Mouse (Mus musculus) midbrain, embryonic 15.5 days (tissue): ENCODE results near the gene Ppp6r1. TPM values are rescaled to one million over a fixed set of nuclear protein-coding genes. Genes with fewer than 3 reads are reported as not detected.

Experiments
- ATAC-seq: fragments of 200-750 bp; cut with Nextera tagmentation; replicated peaks from 2 replicates; pipeline ENCODE4 v1.8.0; 2017; ENCODE audit warnings: moderate TSS enrichment
- H3K27ac ChIP-seq: fragments of 300-500 bp; sonication (generic); 2 replicates; pipeline ENCODE4 v1.5.1; 2015; ENCODE audit warnings: mild to moderate bottlenecking, inconsistent platforms
- H3K27me3 ChIP-seq: fragments of 300-500 bp; sonication (generic); replicated peaks from 2 replicates; pipeline ENCODE4 v1.6.1; 2015; ENCODE audit warnings: inconsistent platforms
- H3K36me3 ChIP-seq: fragments of 300-500 bp; sonication (generic); replicated peaks from 2 replicates; pipeline ENCODE4 v1.6.1; 2015; ENCODE audit warnings: inconsistent platforms
- H3K4me1 ChIP-seq: fragments of 300-500 bp; sonication (generic); 2 replicates; pipeline ENCODE4 v1.6.1; 2015; ENCODE audit warnings: inconsistent platforms
- H3K4me2 ChIP-seq: fragments of 300-500 bp; sonication (generic); 2 replicates; pipeline ENCODE4 v1.6.1; 2015; ENCODE audit warnings: inconsistent platforms, mild to moderate bottlenecking, moderate library complexity
- H3K4me3 ChIP-seq: fragments of 300-500 bp; sonication (generic); 2 replicates; pipeline ENCODE4 v1.5.1; 2015; ENCODE audit warnings: mild to moderate bottlenecking, inconsistent platforms
- H3K9ac ChIP-seq: fragments of 300-500 bp; sonication (generic); 2 replicates; pipeline ENCODE4 v1.6.1; 2015; ENCODE audit warnings: mild to moderate bottlenecking, inconsistent platforms
- H3K9me3 ChIP-seq: fragments of 300-500 bp; sonication (generic); 2 replicates; pipeline ENCODE4 v1.6.1; 2016; ENCODE audit warnings: inconsistent platforms
- WGBS: fragments of 180-500 bp; shearing (Covaris S2); methylation state at CpG from one replicate; pipeline ENCODE4 v1.1.7; 2015; ENCODE audit warnings: mixed read lengths; 5-methylcytosine and 5-hydroxymethylcytosine counted together
- polyA plus RNA-seq: library from polyadenylated mRNA; unstranded; fragments of >200 nt; fragmentation: Nextera tagmentation; extraction: Ambion mirVana; gene quantifications from 2 replicates; pipeline ENCODE4 v1.2.1, GENCODE M21; 2015

The Ppp6r1 gene
- 10.5 TPM in 2 replicates for polyA plus RNA-seq

DNA sequence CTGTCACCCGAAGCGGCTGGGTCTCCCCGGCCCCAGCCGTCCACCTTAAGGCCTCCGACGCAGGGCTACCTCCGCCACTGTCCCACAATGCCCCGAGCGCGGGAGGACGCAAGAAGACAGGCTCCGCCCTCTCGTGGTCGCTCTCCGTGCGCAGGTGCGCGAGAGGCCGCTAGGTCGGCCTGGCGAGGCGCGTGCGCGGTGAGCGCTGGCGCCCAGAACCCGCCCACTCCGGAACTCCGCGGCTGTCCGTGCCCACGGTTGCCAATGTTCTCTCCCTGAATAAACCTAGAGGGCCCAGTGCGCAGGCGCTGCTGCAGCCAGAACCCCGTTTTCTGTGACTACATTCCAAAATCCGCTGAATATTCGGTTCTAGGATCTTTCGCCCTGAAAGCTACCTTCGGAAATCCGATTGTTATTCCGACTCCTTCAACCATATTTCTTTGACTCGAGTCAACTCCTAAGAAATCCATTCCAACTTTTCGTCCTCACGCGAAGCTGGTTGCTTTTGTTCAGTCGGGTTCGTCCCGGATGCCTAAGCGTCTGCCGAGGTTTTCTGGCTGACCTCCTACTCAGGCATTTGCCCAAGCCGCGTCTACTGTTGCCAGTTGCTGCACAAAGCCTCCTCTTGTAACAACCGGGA is at the start of gene Ppp6r1:
Ppp6r1 (minus strand) TSS at position 108 of the 640 bp plus-strand sequence.
- H3K27ac ChIP-seq: peak within 1 kb of the TSS; percentile 94
- H3K4me1 ChIP-seq: peaks cover 44% of the 10 kb centered on the region
- under 1% methylated on average over 54 of the region's 54 CpGs for WGBS
- peak within 1 kb of the TSS; percentile 96 for H3K4me2 ChIP-seq
- ATAC-seq: peak; percentile 97
- no peaks in the 10 kb centered on the region for H3K27me3 ChIP-seq
- H3K9me3 ChIP-seq: no peaks in the 10 kb centered on the region
- H3K9ac ChIP-seq: peak within 1 kb of the TSS; percentile 74
- H3K36me3 ChIP-seq: 0 out of 2 replicates have a peak, but pooled peaks cover 10% of the 10 kb centered on the region
- peak within 1 kb of the TSS; percentile 73 for H3K4me3 ChIP-seq

- ATAC-seq: no peak
- H3K4me3 ChIP-seq: no peak overlapping the region
- no peak overlapping the region for H3K4me2 ChIP-seq
- no peaks in the 10 kb centered on the region for H3K27me3 ChIP-seq
- no peak overlapping the region for H3K27ac ChIP-seq
- H3K9ac ChIP-seq: no peak overlapping the region
- H3K36me3 ChIP-seq: peaks cover 57% of the 10 kb centered on the region
- no peaks in the 10 kb centered on the region for H3K9me3 ChIP-seq
- no peaks in the 10 kb centered on the region for H3K4me1 ChIP-seq
- WGBS: 26% methylated on average over 18 of the region's 18 CpGs
Observed at GRCm38 (mm10) chr7:4705098-4705497, 46.3 kb upstream of the Ppp6r1 start.

DNA sequence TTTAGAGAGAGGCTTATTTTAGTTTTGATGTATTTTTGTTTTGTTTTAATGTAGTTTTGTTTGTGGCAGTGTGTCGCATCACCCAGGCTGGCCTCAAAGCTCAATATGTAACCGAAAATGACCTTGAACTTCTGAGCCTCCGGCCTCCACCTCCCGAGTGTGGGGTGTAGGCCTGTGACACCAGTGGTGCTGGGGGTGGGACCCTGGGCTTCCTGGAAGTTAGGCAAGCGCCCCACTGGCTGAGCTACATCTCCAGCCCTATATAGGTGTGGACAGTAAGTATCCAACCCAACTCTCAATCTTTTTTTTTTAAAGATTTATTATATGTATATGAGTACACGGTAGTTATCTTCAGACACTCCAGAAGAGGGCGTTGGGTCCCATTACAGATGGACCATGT is 44.4 kb upstream of the Ppp6r1 start:
- Histone ChIP-seq H3K4me1 (no peaks in the 10 kb centered on the region), H3K9me3 (no peaks in the 10 kb centered on the region), H3K27ac (no peak overlapping the region), H3K36me3 (peaks cover 52% of the 10 kb centered on the region), H3K27me3 (no peaks in the 10 kb centered on the region), H3K4me3 (no peak overlapping the region), H3K4me2 (no peak overlapping the region), H3K9ac (no peak overlapping the region)
- WGBS: 94% methylated on average over 7 of the region's 7 CpGs
- ATAC-seq: no peak

DNA sequence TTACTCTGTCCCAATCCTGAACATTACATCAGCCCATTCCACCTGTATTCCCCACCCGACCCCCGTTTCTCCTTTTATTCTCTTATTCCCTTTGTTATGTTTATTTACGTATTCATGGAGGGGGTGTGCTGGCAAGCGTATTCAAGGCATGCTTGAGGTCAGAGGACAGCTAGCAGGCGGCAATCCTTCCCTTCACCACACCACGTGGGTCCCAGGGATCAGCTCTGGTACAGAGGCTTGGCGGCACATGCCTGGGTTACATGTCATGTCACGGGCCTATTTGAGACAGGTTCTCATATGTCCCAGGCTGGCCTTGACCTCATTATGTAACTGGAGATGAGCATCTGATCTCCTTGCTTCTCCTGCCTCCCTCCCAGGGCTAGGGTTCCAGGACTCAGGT is 43.5 kb upstream of the Ppp6r1 start:
- no peak overlapping the region for H3K9ac ChIP-seq
- H3K27me3 ChIP-seq: no peaks in the 10 kb centered on the region
- peaks cover 50% of the 10 kb centered on the region for H3K36me3 ChIP-seq
- H3K9me3 ChIP-seq: no peaks in the 10 kb centered on the region
- 34% methylated on average over 8 of the region's 8 CpGs for WGBS
- H3K4me1 ChIP-seq: no peaks in the 10 kb centered on the region
- H3K4me2 ChIP-seq: no peak overlapping the region
- ATAC-seq: no peak
- H3K27ac ChIP-seq: no peak overlapping the region
- no peak overlapping the region for H3K4me3 ChIP-seq

DNA sequence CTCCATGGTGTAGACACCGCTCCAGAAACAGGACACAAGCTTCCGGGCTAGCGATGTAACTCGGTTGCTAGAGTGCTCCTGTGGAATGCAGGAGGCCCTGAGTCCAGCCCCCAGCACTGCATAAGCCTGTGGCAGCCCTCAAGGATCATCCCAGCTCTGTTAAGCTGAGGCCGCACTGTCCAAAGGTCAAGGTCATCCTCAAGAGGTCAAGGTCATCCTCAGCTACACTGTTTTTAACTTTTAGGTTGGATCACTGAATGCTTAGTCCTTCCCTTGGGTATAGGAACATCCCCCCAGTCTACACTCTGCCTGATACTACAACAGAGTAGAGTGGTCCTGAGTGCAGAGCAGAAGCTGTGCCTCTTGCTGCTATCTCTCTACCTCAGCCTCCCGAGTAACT is 34.2 kb upstream of the Ppp6r1 start:
- ATAC-seq: no peak
- no peaks in the 10 kb centered on the region for H3K9me3 ChIP-seq
- H3K9ac ChIP-seq: no peak overlapping the region
- peaks cover 42% of the 10 kb centered on the region for H3K36me3 ChIP-seq
- H3K27ac ChIP-seq: no peak overlapping the region
- no peaks in the 10 kb centered on the region for H3K27me3 ChIP-seq
- H3K4me1 ChIP-seq: peaks cover 19% of the 10 kb centered on the region
- 74% methylated on average over 6 of the region's 6 CpGs for WGBS
- H3K4me2 ChIP-seq: no peak overlapping the region
- H3K4me3 ChIP-seq: no peak overlapping the region

DNA sequence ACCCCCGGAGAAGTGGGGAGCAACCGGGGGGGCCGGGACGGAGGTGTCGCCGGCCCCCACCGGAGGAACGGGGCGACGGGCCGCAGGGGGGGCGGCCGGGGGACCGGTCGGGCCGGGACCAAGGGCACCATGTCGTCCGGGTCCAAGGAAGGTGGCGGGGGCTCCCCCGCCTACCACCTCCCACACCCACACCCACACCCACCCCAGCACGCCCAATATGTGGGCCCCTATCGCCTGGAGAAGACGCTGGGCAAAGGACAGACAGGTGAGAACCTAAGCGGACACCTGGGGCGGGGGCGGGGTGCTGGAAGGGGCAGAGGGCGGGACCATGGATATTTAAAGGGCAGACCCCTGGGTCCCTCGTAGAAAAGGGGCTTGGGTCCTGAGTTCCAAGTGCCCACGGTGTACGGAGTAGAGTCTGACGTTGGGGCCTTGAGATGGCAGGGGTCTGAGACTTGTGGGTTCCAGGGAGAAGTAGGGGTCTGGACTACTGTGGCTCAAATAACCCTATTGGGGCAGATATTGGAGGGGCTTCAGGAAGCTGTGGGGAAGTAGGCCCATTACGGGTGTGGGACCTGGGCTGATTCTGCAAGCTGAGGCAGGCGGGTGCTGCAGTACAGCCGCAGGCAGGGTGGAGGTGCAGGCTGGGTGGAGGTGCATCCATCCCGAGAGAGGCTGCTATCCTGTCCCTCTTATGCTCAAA is 32.3 kb upstream of the Ppp6r1 start:
- ATAC-seq: peak; percentile 66
- WGBS: 4% methylated on average over 30 of the region's 35 CpGs
- H3K27me3 ChIP-seq: no peaks in the 10 kb centered on the region

GRCm38 (mm10) chr7:4690387-4690786 is 31.6 kb upstream of the Ppp6r1 start, which contains the start of gene Brsk1:
TSS of gene Brsk1 (plus strand) at chr7:4690604.
- peak; percentile 90 for ATAC-seq
- Histone ChIP-seq H3K4me1 (peaks cover 19% of the 10 kb centered on the region), H3K27ac (peak within 1 kb of the TSS; percentile 93), H3K4me2 (peak within 1 kb of the TSS; percentile 81), H3K9me3 (no peaks in the 10 kb centered on the region), H3K9ac (peak within 1 kb of the TSS; percentile 100), H3K36me3 (peaks cover 20% of the 10 kb centered on the region), H3K27me3 (no peaks in the 10 kb centered on the region), H3K4me3 (peak within 1 kb of the TSS; percentile 89)
- WGBS: 0% methylated on average over 6 of the region's 18 CpGs

More for the DNA sequence above, 32.3 kb upstream of the Ppp6r1 start:
- Histone ChIP-seq H3K4me1 (peaks cover 19% of the 10 kb centered on the region), H3K27ac (peak overlapping the region; percentile 93), H3K4me3 (peak overlapping the region; percentile 89), H3K9me3 (no peaks in the 10 kb centered on the region), H3K4me2 (peak overlapping the region; percentile 81), H3K9ac (peak overlapping the region; percentile 100), H3K36me3 (peaks cover 28% of the 10 kb centered on the region)

DNA sequence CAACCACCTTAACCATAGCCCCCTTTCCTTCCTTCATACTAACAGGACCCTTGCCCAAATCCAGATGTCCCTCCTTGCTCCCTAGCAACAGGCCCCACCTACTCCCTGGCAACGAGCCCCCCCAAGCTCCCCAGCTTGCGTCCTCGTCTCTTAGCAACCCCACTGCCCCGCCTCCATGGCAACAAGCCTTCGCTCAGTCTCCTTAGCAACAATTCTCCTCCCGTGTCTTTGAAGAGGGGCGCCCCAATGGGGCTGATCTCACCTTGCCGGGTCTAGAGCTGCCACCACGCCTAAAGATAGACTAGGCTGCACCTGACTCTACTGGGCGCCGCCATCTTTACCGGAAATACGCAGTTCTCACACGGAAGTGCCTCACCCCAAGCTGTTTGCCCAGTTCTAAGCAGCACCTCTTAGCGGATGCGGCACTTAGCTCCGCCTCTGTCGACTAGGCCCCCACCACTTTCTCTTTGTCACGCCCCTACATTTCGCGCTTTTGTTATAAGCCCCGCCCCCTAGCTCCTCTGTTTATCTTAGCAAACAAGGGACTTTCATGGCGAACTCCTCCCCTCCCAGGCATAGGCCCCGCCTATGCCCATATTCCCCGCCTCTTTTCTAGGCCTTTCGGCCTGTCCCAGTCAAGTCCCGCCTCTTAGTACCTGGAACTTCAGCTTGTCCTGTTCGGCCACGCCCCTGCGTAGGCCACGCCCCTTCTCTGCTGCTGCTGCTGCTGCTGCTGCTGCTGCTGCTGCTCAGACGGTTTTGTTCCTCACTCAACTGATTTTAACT is 26.0 kb upstream of the Ppp6r1 start, which contains the start of gene Hspbp1:
Hspbp1 (minus strand) TSS at position 437 of the 786 bp plus-strand sequence.
- H3K4me3 ChIP-seq: peak within 1 kb of the TSS; percentile 70
- H3K27ac ChIP-seq: peak within 1 kb of the TSS; percentile 82
- H3K4me1 ChIP-seq: peaks cover 12% of the 10 kb centered on the region
- H3K9me3 ChIP-seq: no peaks in the 10 kb centered on the region
- H3K36me3 ChIP-seq: peaks cover 17% of the 10 kb centered on the region; the same call in 1 of the 2 replicates
- H3K9ac ChIP-seq: peak within 1 kb of the TSS; percentile 55
- no peaks in the 10 kb centered on the region for H3K27me3 ChIP-seq
- under 1% methylated on average over 32 of the region's 32 CpGs for WGBS
- peak within 1 kb of the TSS; percentile 98 for H3K4me2 ChIP-seq
- ATAC-seq: peak; percentile 98

- H3K4me3 ChIP-seq: peak overlapping the region; percentile 70
- H3K27me3 ChIP-seq: no peaks in the 10 kb centered on the region
- no peaks in the 10 kb centered on the region for H3K9me3 ChIP-seq
- H3K36me3 ChIP-seq: peaks cover 17% of the 10 kb centered on the region; the same call in 1 of the 2 replicates
- peak overlapping the region; percentile 98 for H3K4me2 ChIP-seq
- H3K27ac ChIP-seq: peak overlapping the region; percentile 82
- WGBS: 3% methylated on average over 13 of the region's 13 CpGs
- H3K9ac ChIP-seq: peak overlapping the region; percentile 55
- peaks cover 11% of the 10 kb centered on the region for H3K4me1 ChIP-seq
- peak; percentile 3 for ATAC-seq
Observed at GRCm38 (mm10) chr7:4684203-4684602, 25.4 kb upstream of the Ppp6r1 start.

GRCm38 (mm10) chr7:4683307-4683706 is 24.5 kb upstream of the Ppp6r1 start:
- no peak for ATAC-seq
- Histone ChIP-seq H3K9ac (no peak overlapping the region), H3K4me2 (no peak overlapping the region), H3K27me3 (no peaks in the 10 kb centered on the region), H3K4me1 (peaks cover 11% of the 10 kb centered on the region), H3K4me3 (no peak overlapping the region), H3K9me3 (no peaks in the 10 kb centered on the region), H3K27ac (no peak overlapping the region), H3K36me3 (peaks cover 17% of the 10 kb centered on the region; the same call in 1 of the 2 replicates)
- 94% methylated on average over 5 of the region's 5 CpGs for WGBS

DNA sequence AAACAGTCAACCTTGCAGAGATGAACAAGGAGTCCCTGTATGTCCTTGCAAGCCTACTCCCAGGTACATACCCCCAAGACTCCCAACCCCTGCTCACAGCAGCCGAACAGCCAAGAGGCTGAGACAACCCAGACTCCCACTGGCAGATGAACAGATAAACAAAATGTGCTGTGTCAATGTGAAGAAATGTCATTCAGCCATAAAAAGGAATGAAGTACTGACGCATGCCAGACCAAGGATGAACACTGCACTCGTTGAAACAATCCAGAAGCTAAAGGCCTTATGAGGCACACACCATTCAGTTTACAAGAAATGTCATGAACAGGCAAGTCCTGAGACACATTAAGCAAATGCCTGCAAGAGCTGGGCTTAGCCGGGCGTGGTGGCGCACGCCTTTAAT is 16.4 kb upstream of the Ppp6r1 start:
- Histone ChIP-seq H3K27me3 (no peaks in the 10 kb centered on the region), H3K4me2 (no peak overlapping the region), H3K4me3 (no peak overlapping the region), H3K36me3 (peaks cover 41% of the 10 kb centered on the region), H3K27ac (no peak overlapping the region), H3K9ac (no peak overlapping the region), H3K4me1 (no peaks in the 10 kb centered on the region), H3K9me3 (no peaks in the 10 kb centered on the region)
- 91% methylated on average over 7 of the region's 7 CpGs for WGBS
- no peak for ATAC-seq
